Mouse (Mus musculus): ENCODE measurements around the gene Amy2a1. TPM values are rescaled to one million over a fixed set of nuclear protein-coding genes. Genes with fewer than 3 reads are reported as not detected.
"Not testable (repeated sequence)": the region's sequence is repeated elsewhere in the genome, so short reads cannot be mapped to it uniquely, and the experiment has no call there.

Gene Amy2a1
- polyA plus RNA-seq (2014; fragmentation: Nextera tagmentation; extraction: Ambion mirVana) = not detected in 2 replicates

DNA sequence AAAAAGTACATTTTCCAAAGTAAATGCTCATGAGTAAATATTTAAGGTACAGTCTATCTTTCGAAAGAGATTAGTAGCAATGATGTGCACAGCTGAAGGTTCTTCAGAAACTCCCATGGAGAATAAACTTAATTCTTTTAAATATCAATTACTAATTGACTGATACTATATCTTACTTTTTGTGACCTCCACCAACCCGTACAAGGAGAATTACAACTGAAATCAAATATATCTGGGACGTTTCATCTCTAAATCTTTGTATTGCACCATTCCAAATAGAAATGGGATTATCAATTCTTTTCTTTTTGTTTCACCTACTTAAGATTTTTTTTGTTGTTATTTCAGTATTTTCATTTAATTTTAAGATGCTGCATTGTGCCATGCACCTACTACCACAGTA lies at the start of gene Amy2a1:
TSS of gene Amy2a1 (minus strand) at position 101 of the 400 bp plus-strand sequence.
- H3K9me3 ChIP-seq (ENCODE audit: control insufficient read depth, low read length); H3K4me3 ChIP-seq (ENCODE audit: control insufficient read depth in 1 of 2, insufficient read depth in 1 of 2, low read depth in 1 of 2, low read length in 2 of 2); H3K4me2 ChIP-seq (ENCODE audit: low read length); H3K27me3 ChIP-seq (ENCODE audit: control insufficient read depth, insufficient read depth, low read length); H3K4me1 ChIP-seq (ENCODE audit: control insufficient read depth in 2 of 2, insufficient read depth in 2 of 2, low read length in 2 of 2); H3K9ac ChIP-seq (ENCODE audit: low read length); H3K36me3 ChIP-seq (ENCODE audit: control insufficient read depth, insufficient read depth, low read length); H3K27ac ChIP-seq (replicated peaks in 1 of 2; ENCODE audit: control insufficient read depth in 1 of 2, insufficient read depth in 1 of 2, low read depth in 2 of 2, low read length in 2 of 2); ATAC-seq (ENCODE audit: insufficient number of reproducible peaks, insufficient read depth, low FRiP score, low read depth): not testable (repeated sequence)
- WGBS = 75% methylated on average over 2 of the region's 3 CpGs

DNA sequence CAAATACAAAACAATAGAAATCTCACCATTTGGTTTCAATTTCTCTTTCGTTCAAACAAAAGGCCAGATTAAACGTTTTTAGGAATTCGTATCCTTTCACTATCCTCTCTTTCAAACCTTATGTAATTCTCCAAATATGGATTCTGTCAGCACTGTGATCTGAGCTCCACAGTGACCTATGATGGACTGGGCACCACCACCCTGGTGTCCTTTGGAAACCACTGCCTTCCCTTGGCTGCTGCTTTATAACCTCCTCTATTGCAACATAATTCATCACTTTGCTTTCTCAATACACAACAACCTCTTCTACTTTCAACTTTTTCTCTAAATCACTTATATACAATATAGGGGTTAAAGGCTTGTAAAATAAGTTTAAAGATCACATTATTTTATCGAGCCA lies 42.4 kb upstream of the Amy2a1 start:
- Histone ChIP-seq H3K4me2 (ENCODE audit: low read length) (no peak overlapping the region), H3K36me3 (ENCODE audit: control insufficient read depth, insufficient read depth, low read length) (no peaks in the 10 kb centered on the region), H3K27me3 (ENCODE audit: control insufficient read depth, insufficient read depth, low read length) (no peaks in the 10 kb centered on the region), H3K4me1 (ENCODE audit: control insufficient read depth in 2 of 2, insufficient read depth in 2 of 2, low read length in 2 of 2) (no peaks in the 10 kb centered on the region), H3K4me3 (ENCODE audit: control insufficient read depth in 1 of 2, insufficient read depth in 1 of 2, low read depth in 1 of 2, low read length in 2 of 2) (no peak overlapping the region), H3K9me3 (ENCODE audit: control insufficient read depth, low read length) (no peaks in the 10 kb centered on the region), H3K9ac (ENCODE audit: low read length) (no peak overlapping the region), H3K27ac (replicated peaks in 1 of 2; ENCODE audit: control insufficient read depth in 1 of 2, insufficient read depth in 1 of 2, low read depth in 2 of 2, low read length in 2 of 2) (no peak overlapping the region)
- 72% methylated on average over 4 of the region's 4 CpGs for WGBS
- no peak for ATAC-seq (ENCODE audit: insufficient number of reproducible peaks, insufficient read depth, low FRiP score, low read depth)

DNA sequence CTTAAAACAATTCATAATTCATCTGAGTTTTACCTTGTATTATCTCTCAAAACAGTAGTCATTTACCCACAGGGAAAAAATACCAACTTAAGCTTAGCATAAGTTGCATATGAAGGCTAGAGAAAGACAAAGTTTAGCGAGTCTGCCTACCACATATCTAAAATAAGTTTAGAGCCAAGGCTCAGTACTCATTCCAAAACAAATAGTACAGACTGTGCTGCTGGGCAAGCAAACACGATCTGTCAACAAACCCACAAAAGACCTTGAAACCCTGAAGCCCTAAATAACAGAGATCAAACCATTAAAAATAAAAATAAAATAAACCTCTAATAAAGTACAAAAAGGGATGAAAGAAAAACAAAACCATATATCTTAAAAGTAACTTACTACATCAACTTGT lies 41.9 kb upstream of the Amy2a1 start:
- Histone ChIP-seq H3K4me3 (ENCODE audit: control insufficient read depth in 1 of 2, insufficient read depth in 1 of 2, low read depth in 1 of 2, low read length in 2 of 2) (no peak overlapping the region), H3K27ac (replicated peaks in 1 of 2; ENCODE audit: control insufficient read depth in 1 of 2, insufficient read depth in 1 of 2, low read depth in 2 of 2, low read length in 2 of 2) (no peak overlapping the region), H3K9ac (ENCODE audit: low read length) (no peak overlapping the region), H3K9me3 (ENCODE audit: control insufficient read depth, low read length) (no peaks in the 10 kb centered on the region), H3K27me3 (ENCODE audit: control insufficient read depth, insufficient read depth, low read length) (no peaks in the 10 kb centered on the region), H3K4me1 (ENCODE audit: control insufficient read depth in 2 of 2, insufficient read depth in 2 of 2, low read length in 2 of 2) (no peaks in the 10 kb centered on the region), H3K4me2 (ENCODE audit: low read length) (no peak overlapping the region), H3K36me3 (ENCODE audit: control insufficient read depth, insufficient read depth, low read length) (no peaks in the 10 kb centered on the region)
- WGBS = 62% methylated on average over 2 of the region's 2 CpGs
- no peak for ATAC-seq (ENCODE audit: insufficient number of reproducible peaks, insufficient read depth, low FRiP score, low read depth)

DNA sequence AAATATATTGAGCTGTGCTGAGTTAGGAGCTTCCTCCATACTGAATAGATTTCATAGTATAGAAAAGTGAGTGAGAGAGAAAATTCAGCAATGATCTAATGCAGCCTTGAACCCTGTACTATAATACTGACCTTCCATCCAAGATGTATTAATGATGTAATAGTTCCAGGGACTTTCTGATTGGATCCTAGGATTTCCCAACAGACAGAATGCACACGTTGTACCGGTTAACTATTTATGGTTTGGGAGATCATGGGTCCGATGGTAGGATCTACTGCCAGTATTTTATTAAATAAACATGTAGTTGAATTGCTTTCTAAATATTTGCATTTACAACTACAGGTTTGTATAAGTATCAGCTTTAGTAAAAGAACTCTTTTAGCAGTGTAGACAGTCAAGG lies 39.9 kb upstream of the Amy2a1 start:
- WGBS = 79% methylated on average over 3 of the region's 3 CpGs
- H3K9me3 ChIP-seq (ENCODE audit: control insufficient read depth, low read length) = no peaks in the 10 kb centered on the region
- ATAC-seq (ENCODE audit: insufficient number of reproducible peaks, insufficient read depth, low FRiP score, low read depth) = no peak
- no peak overlapping the region for H3K27ac ChIP-seq (replicated peaks in 1 of 2; ENCODE audit: control insufficient read depth in 1 of 2, insufficient read depth in 1 of 2, low read depth in 2 of 2, low read length in 2 of 2)
- no peaks in the 10 kb centered on the region for H3K27me3 ChIP-seq (ENCODE audit: control insufficient read depth, insufficient read depth, low read length)
- H3K36me3 ChIP-seq (ENCODE audit: control insufficient read depth, insufficient read depth, low read length) = no peaks in the 10 kb centered on the region
- no peaks in the 10 kb centered on the region for H3K4me1 ChIP-seq (ENCODE audit: control insufficient read depth in 2 of 2, insufficient read depth in 2 of 2, low read length in 2 of 2)
- H3K9ac ChIP-seq (ENCODE audit: low read length) = no peak overlapping the region
- no peak overlapping the region for H3K4me3 ChIP-seq (ENCODE audit: control insufficient read depth in 1 of 2, insufficient read depth in 1 of 2, low read depth in 1 of 2, low read length in 2 of 2)
- H3K4me2 ChIP-seq (ENCODE audit: low read length) = no peak overlapping the region

DNA sequence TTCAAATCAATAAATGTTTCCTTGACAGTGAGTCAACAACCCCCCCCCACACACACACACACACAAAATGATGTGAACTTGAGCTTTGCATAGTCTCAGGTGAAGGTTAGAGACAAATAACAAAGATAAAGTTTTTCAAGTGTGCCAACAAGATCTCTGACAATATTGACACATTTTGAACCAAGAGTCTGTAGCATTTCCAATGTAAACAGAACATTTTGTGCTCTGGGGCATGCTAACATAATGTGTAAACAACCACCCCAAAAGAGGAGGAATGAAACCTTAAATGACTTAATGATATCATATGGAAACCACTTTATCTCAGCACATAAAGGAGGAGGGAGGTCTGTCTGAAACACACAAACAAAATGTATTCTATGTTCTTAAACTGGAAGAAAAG lies 7.5 kb upstream of the Amy2a1 start:
- no peak overlapping the region for H3K4me2 ChIP-seq (ENCODE audit: low read length)
- H3K4me3 ChIP-seq (ENCODE audit: control insufficient read depth in 1 of 2, insufficient read depth in 1 of 2, low read depth in 1 of 2, low read length in 2 of 2) = no peak overlapping the region

More for the DNA sequence above, 7.5 kb upstream of the Amy2a1 start:
- Histone ChIP-seq H3K4me1 (ENCODE audit: control insufficient read depth in 2 of 2, insufficient read depth in 2 of 2, low read length in 2 of 2) (no peaks in the 10 kb centered on the region), H3K27ac (replicated peaks in 1 of 2; ENCODE audit: control insufficient read depth in 1 of 2, insufficient read depth in 1 of 2, low read depth in 2 of 2, low read length in 2 of 2) (no peak overlapping the region), H3K27me3 (ENCODE audit: control insufficient read depth, insufficient read depth, low read length) (no peaks in the 10 kb centered on the region), H3K9me3 (ENCODE audit: control insufficient read depth, low read length) (no peaks in the 10 kb centered on the region), H3K36me3 (ENCODE audit: control insufficient read depth, insufficient read depth, low read length) (no peaks in the 10 kb centered on the region), H3K9ac (ENCODE audit: low read length) (no peak overlapping the region)
- ATAC-seq (ENCODE audit: insufficient number of reproducible peaks, insufficient read depth, low FRiP score, low read depth) = no peak

Other genes starting within 250 kb of the Amy2a1 start
- not detected in 2 replicates for gene Amy2a4, start 241.0 kb downstream of the Amy2a1 start, polyA plus RNA-seq (2014; fragmentation: Nextera tagmentation; extraction: Ambion mirVana)
- not detected in 2 replicates for gene Amy2a3, start 208.4 kb downstream of the Amy2a1 start, polyA plus RNA-seq (2014; fragmentation: Nextera tagmentation; extraction: Ambion mirVana)
- gene Amy2a2, start 175.8 kb downstream of the Amy2a1 start, polyA plus RNA-seq (2014; fragmentation: Nextera tagmentation; extraction: Ambion mirVana) = not detected in 2 replicates
- 2.4 and 2.5 TPM in 2 replicates for gene Amy1, start 74.3 kb upstream of the Amy2a1 start, polyA plus RNA-seq (2014; fragmentation: Nextera tagmentation; extraction: Ambion mirVana)
- 26.4 and 26.8 TPM in 2 replicates for gene Rnpc3, start 97.7 kb upstream of the Amy2a1 start, polyA plus RNA-seq (2014; fragmentation: Nextera tagmentation; extraction: Ambion mirVana)